Mouse (Mus musculus) mouse embryonic stem cell (cell line): ENCODE measurements around the gene Enox1.

Experiments
- in situ Hi-C, 2 experiments: fragments of 300-500 bp; cut with MboI; formaldehyde crosslinking; loops; 1 replicate in 1 of 2; 3 replicates in 1 of 2; pipeline ENCODE4 v1.14.3; 2019 to 2020; ENCODE audit warnings: low sequenced_read_pairs in 2 of 2, low pct_unique_long_range_greater_than_20kb in 1 of 2, mixed read lengths in 1 of 2; ENCODE audit not compliant: unreplicated experiment in 1 of 2

Enox1 gene

GRCm38 (mm10) chr14:77474026-77474425 is 317.5 kb downstream of the Enox1 start:
- in situ Hi-C loops, result no loop called here

GRCm38 (mm10) chr14:77475134-77475820 is 318.7 kb downstream of the Enox1 start:
- in situ Hi-C loops, result no loop called here

- in situ Hi-C loops, result no loop called here
Measured at GRCm38 (mm10) chr14:77477704-77478103, 321.1 kb downstream of the Enox1 start.

GRCm38 (mm10) chr14:77478210-77478609 is 321.6 kb downstream of the Enox1 start:
- in situ Hi-C loops, result no loop called here

- in situ Hi-C loops, result no loop called here
Measured at GRCm38 (mm10) chr14:77478692-77479091, 322.1 kb downstream of the Enox1 start.

DNA sequence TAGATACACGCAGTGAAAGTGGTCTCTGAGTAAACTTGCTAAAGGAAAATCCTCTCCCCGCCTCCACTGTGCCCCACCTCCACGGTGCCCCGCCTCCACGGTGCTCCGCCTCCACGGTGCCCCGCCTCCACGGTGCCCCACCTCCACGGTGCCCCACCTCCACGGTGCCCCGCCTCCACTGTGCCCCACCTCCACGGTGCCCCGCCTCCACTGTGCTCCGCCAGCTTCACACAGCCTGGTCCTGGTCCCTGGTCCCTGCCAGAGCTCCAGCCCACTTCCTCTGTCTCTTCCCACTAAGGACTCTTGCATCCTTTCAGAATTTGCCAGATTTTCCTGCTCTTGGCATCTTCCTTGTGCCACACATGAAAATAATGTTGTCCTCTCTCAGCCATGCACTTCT is 326.5 kb downstream of the Enox1 start:
- in situ Hi-C loops, result no loop called here

- in situ Hi-C loops, result no loop called here
Measured at GRCm38 (mm10) chr14:77484951-77485447, 328.4 kb downstream of the Enox1 start.

GRCm38 (mm10) chr14:77490699-77491098 is 334.1 kb downstream of the Enox1 start:
- in situ Hi-C loops, result no loop called here

- in situ Hi-C loops, result no loop called here
Measured at GRCm38 (mm10) chr14:77491731-77492130, 335.2 kb downstream of the Enox1 start.

DNA sequence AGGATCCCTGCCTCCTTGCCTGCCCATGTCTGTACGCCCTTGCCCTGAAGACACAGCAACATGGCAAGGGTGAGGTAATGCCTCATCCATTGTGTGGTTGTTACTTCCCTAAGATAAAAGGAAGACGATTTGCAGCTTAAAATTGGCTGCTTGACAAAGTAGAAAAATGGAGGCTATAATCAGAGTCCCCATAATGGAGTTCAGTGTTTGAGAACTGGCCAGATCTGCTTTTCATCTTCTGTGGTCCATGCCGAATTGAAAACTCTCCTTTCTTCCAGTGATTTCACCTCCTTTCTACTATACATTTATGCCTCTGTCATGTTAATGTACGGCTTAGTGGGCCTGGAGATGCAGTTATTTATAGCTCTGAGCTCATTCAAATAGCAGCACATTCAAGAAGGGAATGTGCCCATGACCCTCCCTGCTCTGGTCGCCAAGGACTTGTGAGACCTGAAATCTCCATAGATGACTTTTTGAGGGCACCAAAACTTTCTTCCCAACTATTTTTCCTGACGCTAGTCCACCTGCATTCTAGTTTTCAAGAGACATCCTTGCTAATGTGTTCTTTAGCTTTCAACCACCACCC is 343.5 kb downstream of the Enox1 start:
- in situ Hi-C loops, result no loop called here

GRCm38 (mm10) chr14:77504458-77505135 is 348.0 kb downstream of the Enox1 start:
- in situ Hi-C loops, result no loop called here

DNA sequence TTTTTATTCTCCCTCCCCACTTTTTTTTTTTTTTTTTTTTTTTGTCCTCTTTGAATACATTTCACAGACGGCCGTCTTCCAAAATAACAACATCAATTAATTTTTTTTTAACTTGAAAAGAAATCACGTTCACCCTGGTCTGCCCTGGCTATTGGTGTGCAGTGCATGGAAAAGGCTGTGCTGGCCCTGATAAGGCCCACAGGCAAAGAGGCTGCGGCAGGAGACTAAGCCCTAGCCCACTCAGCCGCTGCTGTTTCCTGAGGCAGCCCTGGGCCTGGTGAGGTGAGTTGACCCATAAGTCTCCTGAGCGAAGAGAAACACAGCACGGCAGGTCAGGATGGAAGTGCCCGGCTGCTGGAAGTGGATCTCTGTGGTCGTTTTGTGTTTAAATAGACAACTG is 349.8 kb downstream of the Enox1 start:
- in situ Hi-C loops, result no loop called here

- in situ Hi-C loops, result no loop called here
Measured at GRCm38 (mm10) chr14:77508036-77508435, 351.5 kb downstream of the Enox1 start.

DNA sequence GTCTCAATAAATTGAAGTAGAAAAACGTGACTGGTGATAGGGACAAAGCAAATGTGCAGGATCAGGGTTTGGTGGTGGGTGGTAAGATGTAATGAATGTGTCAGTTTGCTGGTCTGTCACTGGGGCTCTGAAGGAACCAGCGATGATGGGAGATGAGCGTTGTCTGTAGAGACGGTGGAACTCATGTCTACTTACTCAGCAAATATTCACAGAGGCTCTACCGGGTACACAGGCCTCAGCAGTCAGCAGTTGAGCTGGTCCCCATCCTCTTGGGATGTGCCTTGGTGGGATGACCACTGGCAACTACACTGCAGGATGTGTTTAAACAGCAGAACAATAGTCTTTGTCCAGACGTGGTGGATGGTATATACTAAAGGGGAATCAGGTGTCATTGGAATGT is 352.5 kb downstream of the Enox1 start:
- in situ Hi-C loops, result no loop called here

GRCm38 (mm10) chr14:77509924-77510323 is 353.4 kb downstream of the Enox1 start:
- in situ Hi-C loops, result no loop called here

- in situ Hi-C loops, result no loop called here
Measured at GRCm38 (mm10) chr14:77511137-77511870, 354.7 kb downstream of the Enox1 start.

- in situ Hi-C loops, result no loop called here
Measured at GRCm38 (mm10) chr14:77518017-77518416, 361.5 kb downstream of the Enox1 start.

GRCm38 (mm10) chr14:77518941-77519695 is 362.6 kb downstream of the Enox1 start:
- in situ Hi-C loops, result no loop called here
